Mouse (Mus musculus) testis, adult 2 months (tissue): ENCODE measurements around the gene Egfl8. TPM values are rescaled to one million over a fixed set of nuclear protein-coding genes. Genes with fewer than 3 reads are reported as not detected.

Source experiments
- H3K27ac ChIP-seq: fragments of 200-500 bp; 2 replicates; pipeline ENCODE4 v1.5.1; 2012; ENCODE audit warnings: low read depth, low read length; ENCODE audit not compliant: control insufficient read depth, insufficient read depth
- H3K27me3 ChIP-seq: fragments of 200-500 bp; 2 replicates; pipeline ENCODE4 v1.6.1; 2012; ENCODE audit warnings: mild to moderate bottlenecking, low read length, moderate library complexity; ENCODE audit not compliant: control insufficient read depth, insufficient read depth
- H3K36me3 ChIP-seq: fragments of 200-500 bp; 2 replicates; pipeline ENCODE4 v1.6.1; 2012; ENCODE audit warnings: mild to moderate bottlenecking, low read length; ENCODE audit not compliant: control insufficient read depth, insufficient read depth
- H3K4me1 ChIP-seq: fragments of 200-500 bp; 2 replicates; pipeline ENCODE4 v1.6.1; 2012; ENCODE audit warnings: low read length; ENCODE audit not compliant: control insufficient read depth, insufficient read depth
- H3K4me3 ChIP-seq: fragments of 200-500 bp; 2 replicates; pipeline ENCODE4 v1.5.1; 2012; ENCODE audit warnings: low read depth, mild to moderate bottlenecking, low read length, moderate library complexity, mixed read lengths; ENCODE audit not compliant: control insufficient read depth
- CTCF ChIP-seq: fragments of 200-500 bp; IDR thresholded peaks from 2 replicates; pipeline ENCODE4 v1.5.1; 2012; ENCODE audit warnings: low read depth, mild to moderate bottlenecking, inconsistent platforms, low read length, moderate library complexity; ENCODE audit not compliant: control insufficient read depth, insufficient read depth, insufficient replicate concordance
- POLR2A ChIP-seq: fragments of 200-500 bp; IDR thresholded peaks from 2 replicates; pipeline ENCODE4 v1.6.1; 2012; ENCODE audit warnings: low read depth, mild to moderate bottlenecking, inconsistent platforms, low read length, moderate library complexity; ENCODE audit not compliant: control insufficient read depth
- polyA plus RNA-seq: library from polyadenylated mRNA; depleted of rRNA; stranded (reverse); fragments of >200 nt; gene quantifications from 2 replicates; pipeline ENCODE4 v1.2.3, GENCODE M21; 2012

Egfl8 gene
- polyA plus RNA-seq, 1 experiment: 0.53 TPM

DNA sequence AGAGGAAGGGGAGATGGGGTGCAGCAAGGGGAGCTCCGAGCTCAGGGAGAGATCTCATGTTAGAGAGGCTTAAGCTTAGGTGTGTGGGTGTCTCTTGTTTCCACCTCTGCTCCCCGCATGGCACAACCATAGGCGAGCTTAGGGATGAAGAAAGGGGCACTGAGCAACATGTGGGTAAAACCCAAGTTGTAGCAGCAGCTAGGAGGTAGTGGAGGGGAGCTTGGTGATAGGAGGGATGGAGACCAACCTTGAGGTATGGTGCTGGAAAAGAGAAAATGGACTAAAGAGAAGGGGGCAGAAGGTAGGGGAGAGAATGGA is 44.1 kb upstream of the Egfl8 start:
- Histone ChIP-seq H3K4me3 (no peak overlapping the region), H3K36me3 (no peaks in the 10 kb centered on the region), H3K27me3 (no peaks in the 10 kb centered on the region), H3K4me1 (no peaks in the 10 kb centered on the region; the same call in 1 of the 2 replicates), H3K27ac (no peak overlapping the region)
- TF ChIP-seq CTCF: no peak
- no peak for TF ChIP-seq POLR2A

DNA sequence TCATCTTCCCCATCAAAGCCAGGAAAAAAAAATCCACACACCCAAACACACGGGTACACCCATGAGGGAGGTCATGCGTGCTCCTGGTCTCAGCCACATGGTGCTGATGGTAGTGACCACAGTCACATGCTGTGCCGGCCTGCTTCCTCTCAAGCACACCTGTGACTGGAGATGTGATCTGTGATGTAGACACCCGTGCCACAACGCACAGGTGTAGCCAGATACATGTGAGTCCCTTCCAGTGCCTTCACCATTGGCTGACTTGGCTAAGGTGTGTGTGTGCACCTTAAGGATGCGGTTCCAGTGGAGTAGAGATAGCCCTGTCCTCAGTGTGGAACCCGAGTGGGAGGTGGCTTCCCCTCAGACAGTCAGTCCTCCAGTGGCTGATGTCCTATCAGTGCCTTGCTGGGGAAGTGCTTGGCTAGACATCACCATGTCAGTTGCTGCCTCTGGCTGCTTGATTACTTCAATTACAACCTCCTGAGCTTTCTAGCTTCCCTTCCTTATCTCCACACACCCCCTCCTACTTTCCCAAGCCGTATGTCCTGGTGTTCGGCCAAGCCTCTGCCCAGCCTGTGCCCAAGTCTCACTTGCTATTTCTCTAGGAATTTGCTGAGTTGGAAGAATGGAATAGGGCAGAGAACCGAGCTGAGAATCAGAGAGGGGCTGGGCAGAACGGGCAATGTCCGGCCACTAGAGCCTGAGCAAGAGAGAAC is 43.6 kb upstream of the Egfl8 start:
- no peak for TF ChIP-seq POLR2A
- TF ChIP-seq CTCF: no peak
- Histone ChIP-seq H3K36me3 (no peaks in the 10 kb centered on the region), H3K27me3 (no peaks in the 10 kb centered on the region), H3K4me3 (no peak overlapping the region), H3K4me1 (no peaks in the 10 kb centered on the region; the same call in 1 of the 2 replicates), H3K27ac (no peak overlapping the region)

DNA sequence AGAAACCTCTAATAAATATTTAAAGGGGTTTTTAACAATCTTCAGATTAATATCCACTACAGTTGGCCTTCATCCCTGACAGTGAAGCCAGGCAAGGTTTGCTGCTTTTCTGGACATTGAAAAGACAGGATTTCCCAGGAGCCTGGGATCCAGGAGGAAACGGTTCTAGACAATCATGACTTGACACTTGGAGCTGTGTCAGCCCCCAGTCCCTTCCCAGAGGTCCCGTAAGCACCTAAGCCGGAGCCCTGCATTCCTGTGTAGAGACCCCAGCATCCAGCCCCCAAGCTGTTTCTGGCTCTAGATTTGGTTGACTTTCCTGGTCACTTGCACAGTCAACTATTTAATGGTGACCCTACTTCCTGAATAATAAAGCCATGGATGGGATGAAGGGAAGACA is 42.8 kb upstream of the Egfl8 start:
- Histone ChIP-seq H3K36me3 (peaks cover under 1% of the 10 kb centered on the region), H3K4me1 (no peaks in the 10 kb centered on the region; the same call in 1 of the 2 replicates), H3K27ac (no peak overlapping the region), H3K27me3 (no peaks in the 10 kb centered on the region), H3K4me3 (no peak overlapping the region)
- TF ChIP-seq CTCF (no peak), POLR2A (no peak)

DNA sequence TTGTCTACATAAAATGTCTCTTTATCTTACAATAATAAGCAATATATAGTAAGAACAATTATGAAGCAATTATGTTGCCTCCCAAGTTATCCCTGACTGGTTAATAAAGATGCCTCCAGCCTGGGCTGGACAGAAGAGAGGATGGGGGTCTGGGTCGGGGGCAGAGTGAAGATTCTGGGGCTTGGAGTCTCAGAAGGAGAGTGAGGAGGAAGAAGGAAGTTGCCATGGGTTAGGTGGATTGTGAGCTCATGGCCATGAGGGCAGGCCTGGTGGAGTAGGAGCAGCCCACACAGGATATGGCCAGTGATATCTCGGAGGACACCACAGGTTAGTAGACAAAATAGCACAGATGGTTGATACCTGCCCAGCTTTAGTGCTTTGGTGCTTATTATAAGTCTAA is 42.4 kb upstream of the Egfl8 start:
- Histone ChIP-seq H3K36me3 (peaks cover 4% of the 10 kb centered on the region), H3K27ac (no peak overlapping the region), H3K4me3 (no peak overlapping the region), H3K4me1 (no peaks in the 10 kb centered on the region; the same call in 1 of the 2 replicates), H3K27me3 (no peaks in the 10 kb centered on the region)
- no peak for TF ChIP-seq POLR2A
- TF ChIP-seq CTCF: no peak

DNA sequence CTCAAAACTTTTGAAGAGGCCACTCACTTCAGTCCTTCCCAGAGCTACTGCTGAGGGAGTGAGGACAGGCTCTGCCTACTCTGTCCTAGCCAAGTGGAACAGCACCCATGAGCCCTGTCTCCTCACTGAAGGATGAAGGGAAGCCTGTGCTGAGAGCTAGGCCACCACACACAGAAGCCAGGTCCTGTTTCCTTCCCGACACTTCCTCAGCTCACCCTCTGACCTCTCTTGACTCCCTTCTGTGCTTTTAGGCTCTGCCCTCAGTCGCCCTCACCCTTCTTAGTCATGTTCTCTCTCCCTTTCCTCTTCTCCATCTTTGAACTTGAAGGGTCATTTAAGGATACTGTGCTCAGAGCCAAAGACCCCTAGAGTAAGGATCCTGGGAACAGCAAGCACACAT is 41.5 kb upstream of the Egfl8 start:
- no peak for TF ChIP-seq POLR2A
- no peak for TF ChIP-seq CTCF
- Histone ChIP-seq H3K27me3 (no peaks in the 10 kb centered on the region), H3K4me3 (no peak overlapping the region), H3K36me3 (peaks cover 9% of the 10 kb centered on the region), H3K27ac (no peak overlapping the region), H3K4me1 (no peaks in the 10 kb centered on the region; the same call in 1 of the 2 replicates)

DNA sequence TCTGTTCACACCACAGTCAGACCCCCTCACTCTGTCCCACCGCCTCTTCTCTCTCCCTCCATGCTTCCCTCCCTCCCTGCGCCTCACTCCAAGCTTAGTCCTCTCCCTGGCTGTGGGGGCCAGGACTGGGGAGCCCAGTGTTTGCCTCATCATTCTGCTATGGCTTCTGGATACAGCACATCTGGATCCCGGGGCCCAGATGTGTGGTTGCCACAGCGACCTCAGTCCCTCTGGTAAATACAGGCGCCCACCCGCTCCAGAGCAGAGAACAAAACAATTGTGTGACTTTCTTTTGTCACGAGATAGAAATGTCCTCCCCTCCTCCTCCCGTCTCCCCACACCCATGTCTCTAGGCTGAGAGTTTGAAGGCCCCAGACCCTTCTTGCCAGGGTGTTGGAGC is 40.9 kb upstream of the Egfl8 start:
- Histone ChIP-seq H3K27ac (no peak overlapping the region), H3K27me3 (no peaks in the 10 kb centered on the region), H3K4me3 (no peak overlapping the region), H3K4me1 (no peaks in the 10 kb centered on the region; the same call in 1 of the 2 replicates), H3K36me3 (peaks cover 12% of the 10 kb centered on the region)
- no peak for TF ChIP-seq POLR2A
- TF ChIP-seq CTCF: no peak

DNA sequence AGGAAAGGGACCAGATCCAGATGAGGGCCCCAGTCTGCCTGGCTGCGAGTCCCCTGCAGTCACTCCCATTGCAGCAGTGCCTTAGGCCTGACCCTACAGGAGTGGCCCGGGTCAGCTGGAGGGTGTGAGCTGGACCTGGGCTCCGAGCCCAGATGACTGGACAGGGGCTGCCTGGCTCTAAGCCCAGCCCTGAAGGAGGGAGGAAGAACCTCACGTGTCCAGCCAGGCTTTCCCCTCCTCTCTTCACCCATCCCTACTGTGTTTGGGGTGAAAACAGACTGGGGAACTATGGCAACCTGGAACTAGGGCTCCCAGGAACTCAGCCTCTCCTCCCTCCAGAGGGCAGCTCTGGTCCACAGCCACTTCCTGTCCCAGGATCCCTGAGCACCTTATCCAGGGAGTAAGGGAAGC is 39.8 kb upstream of the Egfl8 start:
- Histone ChIP-seq H3K36me3 (peaks cover 15% of the 10 kb centered on the region), H3K4me3 (no peak overlapping the region), H3K27me3 (no peaks in the 10 kb centered on the region), H3K27ac (no peak overlapping the region), H3K4me1 (no peaks in the 10 kb centered on the region)
- TF ChIP-seq POLR2A (no peak), CTCF (peak; percentile 28; the same call in 1 of the 2 replicates)

DNA sequence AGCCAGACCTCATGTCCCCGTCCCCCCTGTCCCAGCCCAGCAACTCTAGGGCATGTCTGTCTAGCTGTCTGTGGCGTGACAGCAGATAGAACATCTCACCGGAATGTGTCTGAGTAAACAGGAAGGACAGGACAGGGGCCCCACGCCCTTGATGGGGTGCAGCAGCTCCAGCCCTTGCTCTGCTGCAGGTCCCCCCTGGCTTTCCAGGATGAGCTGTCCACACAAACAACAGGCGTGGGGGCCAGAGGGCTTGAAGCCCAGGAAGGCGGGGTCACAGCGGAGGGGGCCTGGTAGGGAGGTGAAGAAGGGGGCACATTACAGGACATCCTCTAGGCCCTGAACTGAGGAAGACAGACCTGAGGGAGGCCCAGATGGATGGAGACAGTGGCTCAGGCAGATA is 39.4 kb upstream of the Egfl8 start:
- TF ChIP-seq POLR2A: no peak
- no peak for TF ChIP-seq CTCF
- H3K27ac ChIP-seq: no peak overlapping the region
- no peaks in the 10 kb centered on the region for H3K27me3 ChIP-seq
- peaks cover 16% of the 10 kb centered on the region for H3K36me3 ChIP-seq
- H3K4me1 ChIP-seq: no peaks in the 10 kb centered on the region
- no peak overlapping the region for H3K4me3 ChIP-seq
